Mouse (Mus musculus): Measurements from ENCODE around the gene Apoe.
A peak's percentile ranks its signal among the peaks of the same experiment; 100 is the strongest.

The Apoe gene

DNA sequence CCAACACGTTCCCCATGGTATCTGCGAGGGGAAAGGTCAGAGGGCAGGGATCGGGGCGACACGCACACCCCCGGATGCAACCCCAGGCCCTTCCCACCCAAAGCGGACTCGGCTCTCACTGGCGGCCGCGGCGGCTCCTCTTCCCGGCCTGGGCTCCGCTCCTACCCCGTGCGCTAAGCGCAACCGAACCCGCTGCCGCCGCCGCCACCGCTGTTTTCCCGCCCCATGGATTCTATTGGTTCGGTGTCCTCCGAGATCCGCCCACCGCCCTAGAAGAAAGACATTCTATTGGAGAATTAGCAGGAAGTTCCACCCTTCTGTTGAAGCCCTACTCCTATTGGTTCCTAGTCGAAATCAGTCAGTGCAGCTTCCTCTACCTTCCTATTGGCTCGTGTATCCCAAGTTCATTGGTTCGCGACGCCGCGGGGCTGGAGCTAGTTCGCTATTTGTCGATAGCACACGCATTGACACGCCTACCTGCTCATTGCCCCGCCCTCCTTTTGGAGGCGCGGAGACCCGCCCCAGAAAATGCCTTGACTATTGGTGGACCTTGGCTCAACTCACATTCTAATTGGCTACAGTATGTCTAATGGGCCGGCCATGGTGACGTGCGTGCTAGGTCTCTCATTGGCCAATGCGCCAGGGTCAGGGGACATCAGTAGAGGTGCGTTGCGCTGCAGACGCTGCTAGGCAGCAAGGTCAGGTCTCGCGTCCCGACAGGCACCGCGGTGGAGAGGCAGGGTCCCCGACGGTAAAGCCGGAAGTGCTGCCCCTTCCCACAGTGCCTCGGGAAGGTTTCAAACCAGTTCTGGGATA is 16.5 kb upstream of the Apoe start, which contains the start of gene Tomm40:
TSS of gene Tomm40 (minus strand) at position 200 of the 816 bp plus-strand sequence.
- peak; percentile 99 for DNase-seq

DNA sequence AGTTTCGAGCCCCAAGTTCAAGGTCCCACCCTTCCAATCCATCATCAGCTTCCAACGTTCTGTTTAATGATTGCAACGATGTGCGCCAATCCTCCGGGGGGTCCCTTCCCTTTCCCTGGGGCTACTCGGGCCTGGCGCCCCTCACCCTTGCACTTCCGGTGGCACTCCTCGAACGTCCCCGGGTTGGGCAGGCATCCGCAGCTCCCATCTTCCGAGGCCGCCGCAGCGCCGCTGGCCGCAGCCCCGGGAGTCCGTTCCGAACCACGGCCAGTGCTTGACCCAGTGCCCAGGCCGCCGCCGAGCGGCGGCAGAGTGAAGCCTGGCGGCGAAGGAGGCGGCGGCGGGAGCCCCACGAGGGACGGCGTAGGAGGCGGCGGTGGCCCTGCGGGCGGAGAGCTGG is 15.8 kb upstream of the Apoe start:
- no peak for DNase-seq

DNA sequence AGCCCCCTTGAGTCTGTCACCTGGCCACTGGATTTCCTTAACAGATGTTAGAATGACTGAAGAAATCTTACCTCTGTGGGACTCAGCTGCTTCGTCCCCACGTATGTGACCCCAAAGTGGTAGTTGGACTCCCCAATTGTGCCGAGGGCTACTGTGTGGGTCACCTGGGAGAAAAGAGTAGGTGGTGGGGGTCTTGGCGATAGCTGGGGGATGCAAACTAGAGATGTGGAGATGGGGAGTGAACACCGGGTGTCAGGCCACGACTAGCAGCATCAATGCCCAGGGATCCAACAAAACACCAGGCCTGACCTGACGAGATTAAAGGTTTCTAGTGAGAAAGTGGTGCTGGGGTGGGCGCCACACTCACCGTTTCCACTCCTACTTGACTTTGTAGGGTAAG is 14.6 kb upstream of the Apoe start:
- DNase-seq = no peak

DNA sequence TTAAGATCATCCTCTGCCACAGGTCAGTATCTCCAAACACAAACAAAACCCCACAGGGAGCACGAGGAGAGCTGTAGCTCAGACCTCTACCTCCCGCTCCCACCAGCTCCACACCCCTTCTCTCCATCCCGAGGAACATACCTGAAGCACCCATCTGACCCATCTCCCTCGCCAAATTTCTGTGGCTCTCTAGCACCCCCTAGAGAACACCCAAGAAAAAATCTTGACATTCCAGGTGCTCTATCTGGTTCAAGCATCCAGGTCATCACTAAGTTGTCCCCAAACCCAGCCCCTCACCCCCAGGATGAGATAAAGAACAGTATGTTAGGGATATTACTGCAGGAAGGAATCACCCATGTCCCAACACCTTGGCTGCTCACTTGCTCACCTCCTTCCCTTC is 14.2 kb upstream of the Apoe start:
- no peak for DNase-seq

DNA sequence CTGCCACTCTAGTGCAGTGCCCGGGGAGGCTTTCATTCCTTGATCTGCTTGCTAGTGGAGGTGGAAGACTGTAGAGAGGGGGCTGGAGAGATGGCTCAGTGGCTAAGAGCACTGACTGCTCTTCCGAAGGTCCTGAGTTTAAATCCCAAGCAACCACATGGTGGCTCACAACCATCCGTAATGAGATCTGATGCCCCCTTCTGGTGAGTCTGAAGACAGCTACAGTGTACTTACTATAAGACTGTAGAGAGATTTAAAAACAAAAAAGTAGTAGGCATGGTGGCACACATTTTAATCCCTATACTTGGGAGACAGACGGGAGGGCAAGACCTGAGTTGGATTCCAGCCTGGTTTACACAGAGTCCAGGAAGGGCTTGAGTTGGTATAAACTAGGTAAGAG is 13.4 kb upstream of the Apoe start:
- no peak for DNase-seq

DNA sequence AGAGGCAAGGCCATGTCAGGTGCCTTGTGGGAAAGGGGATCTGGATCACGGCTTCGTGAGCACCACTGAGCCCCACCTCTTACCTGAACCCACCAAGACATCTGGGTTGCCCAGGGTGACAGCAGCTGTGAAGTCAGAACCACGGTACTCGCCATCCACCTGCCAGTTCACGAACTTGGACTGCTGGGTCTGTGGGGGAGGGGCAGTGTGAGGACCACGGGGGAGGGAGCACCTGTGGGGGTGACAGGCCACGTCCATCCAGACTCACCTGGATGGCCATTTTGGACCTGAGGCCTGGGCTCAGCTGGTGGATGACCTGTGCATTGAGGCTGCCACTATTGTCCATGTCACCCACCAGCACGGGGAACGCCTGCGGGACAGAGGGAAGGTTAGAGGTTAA is 11.7 kb upstream of the Apoe start:
- DNase-seq = no peak

DNA sequence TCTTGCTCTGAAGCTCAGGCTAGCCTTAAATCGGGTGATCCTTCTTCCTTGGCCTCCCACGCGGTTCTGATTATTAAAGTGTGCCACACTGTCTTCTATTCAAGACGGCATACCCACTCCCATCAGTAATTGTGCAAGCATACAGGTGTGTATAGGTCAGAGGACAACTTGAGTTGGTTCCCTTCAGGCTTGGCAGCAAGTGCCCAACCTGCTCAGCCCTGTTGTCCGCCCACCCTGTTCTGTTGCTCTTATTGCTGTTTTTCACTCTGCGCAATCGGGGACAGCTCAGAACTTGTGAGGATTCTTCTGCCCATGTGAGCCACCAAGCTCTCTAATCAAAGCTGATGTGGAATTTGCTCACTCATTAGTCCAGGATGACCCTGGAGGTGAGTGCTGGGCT is 6.3 kb upstream of the Apoe start:
- no peak for DNase-seq

DNA sequence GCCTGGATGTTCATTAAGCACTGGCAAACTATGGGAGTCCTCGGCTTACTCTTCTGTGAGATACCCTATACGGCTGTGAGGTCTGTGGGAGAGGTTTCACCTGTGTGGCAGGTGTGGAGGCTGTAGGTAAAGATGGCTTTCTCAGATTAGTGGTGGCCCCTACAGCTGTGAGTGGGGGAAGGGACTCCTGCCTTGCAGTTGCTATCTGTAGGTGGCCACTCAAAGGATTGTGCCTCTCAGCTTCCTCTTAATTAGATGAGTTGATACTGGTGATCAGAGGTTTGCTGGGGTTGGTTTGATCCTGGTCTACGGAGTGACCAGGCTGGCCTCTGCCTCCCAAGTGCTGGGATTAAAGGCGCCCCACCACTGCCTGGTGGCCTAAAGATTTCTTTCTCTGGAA is 5.5 kb upstream of the Apoe start:
- no peak for DNase-seq

DNA sequence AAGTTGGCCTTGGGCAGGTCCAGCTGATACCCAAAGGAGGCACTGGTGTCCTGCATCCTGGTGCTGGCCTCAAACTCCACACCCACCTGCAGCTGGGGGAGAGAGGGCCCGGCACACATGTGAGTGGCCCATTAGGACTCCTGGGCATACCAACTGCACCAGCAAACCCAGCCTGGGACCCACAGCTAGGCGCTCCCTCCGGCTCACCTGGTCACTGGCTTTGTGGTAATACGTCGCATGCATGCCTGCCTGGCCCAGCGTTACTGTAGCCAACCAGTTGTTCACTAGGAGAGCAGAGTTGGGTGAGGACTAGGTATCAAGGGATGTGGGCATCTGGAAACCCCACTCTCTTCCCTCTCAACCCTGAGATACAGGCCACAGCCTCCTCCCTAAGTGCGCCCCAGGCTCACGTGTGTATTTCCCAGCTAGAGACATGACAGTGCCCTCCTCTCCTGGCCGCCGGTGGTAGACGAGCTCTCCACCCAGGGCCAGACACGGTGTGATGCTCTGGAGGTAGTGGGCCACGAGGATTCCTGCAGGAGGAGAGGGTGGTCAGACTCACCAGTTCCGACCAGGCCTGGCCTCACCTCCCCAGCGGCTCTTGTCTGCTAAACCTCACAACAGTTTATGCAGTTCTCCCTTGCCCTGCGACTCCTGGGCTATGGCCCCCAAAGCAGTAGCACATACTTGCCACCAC is 4.0 kb upstream of the Apoe start:
- DNase-seq = no peak

DNA sequence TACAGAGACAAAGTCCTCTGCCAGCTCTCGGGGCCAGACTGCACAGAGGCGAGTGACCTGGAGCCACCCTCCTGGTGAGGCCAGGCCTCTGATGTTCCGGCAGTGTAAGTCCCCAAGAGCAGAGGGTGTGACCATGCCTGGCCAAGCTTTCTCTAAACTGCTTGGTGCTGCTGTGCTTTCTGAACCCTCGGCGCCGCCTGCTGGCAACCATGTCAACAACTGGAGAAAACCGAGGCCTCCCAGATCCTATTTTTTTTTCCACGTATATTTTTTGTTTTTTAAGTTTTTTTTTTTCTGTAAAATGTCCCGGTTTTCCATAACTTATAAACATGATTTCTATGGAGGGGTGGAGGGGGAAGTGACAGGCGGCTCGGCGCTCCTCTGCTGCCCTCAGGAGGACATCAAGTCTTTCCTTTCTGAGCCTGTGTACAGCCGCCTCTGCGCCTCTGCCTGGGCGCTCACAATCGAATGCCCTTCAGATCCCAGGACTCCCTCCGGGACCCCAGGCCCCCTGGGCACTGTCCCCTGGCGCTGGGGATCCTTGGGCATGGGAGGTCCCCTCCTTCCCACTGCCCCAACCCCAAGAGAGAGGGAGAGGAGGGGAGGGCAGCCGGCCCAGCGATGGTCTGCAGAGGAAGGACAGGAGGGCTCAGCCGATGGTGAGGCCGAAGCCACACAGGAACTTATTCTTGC is 2.2 kb upstream of the Apoe start:
- peak; percentile 91 for DNase-seq

DNA sequence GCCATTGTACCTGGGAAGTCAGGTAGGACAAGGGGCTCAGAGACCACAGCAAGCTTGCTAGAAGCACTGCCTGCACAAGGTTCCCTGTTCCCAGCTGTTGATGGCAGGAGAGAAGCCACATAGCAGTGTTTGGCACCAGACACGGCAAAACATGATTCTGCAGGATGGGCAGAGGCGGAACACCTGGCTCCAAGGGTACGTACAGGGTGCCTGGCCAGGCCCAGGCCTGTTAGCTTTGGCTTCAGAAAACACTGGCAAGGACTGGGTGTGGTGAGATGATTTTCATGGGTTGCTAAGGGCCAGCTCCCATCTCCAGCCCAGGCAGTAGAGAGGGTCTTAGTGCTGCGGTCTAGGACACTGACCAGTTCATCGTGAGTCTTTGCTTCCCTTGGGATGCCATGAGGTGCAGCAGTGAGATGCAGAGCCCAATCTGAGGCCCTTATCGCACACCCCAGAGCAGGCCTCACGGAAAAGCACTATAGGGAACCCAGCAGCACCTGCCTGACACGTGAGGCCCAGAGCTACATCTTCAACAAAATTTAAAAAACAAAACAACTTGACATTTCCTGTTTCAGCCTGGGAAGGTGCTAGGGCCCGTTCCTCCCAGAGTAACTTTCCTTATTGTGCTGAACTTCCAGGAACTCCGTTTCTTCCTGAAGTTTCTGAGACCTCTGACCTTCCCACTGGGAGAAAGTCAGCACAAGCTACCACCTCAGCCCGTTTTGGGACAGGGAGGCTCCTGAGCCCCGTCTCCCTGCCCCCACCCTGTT is 1.5 kb upstream of the Apoe start:
- DNase-seq = no peak

DNA sequence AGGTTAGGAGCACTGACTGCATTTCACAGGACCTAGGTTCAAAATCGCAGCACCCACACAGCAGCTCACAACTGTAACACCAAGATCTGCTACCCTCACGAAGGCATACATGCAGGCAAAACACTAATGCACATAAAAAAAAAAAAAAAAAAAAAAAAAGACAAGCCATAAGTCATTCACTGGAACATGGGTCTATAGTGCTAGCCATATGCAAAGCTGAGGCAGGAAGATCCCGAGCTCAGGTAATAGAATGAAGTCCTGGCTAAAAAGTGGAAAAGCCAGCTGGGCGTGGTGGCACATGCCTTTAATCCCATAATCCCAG is 800 bp upstream of the Apoe start:
- no peak for DNase-seq

DNA sequence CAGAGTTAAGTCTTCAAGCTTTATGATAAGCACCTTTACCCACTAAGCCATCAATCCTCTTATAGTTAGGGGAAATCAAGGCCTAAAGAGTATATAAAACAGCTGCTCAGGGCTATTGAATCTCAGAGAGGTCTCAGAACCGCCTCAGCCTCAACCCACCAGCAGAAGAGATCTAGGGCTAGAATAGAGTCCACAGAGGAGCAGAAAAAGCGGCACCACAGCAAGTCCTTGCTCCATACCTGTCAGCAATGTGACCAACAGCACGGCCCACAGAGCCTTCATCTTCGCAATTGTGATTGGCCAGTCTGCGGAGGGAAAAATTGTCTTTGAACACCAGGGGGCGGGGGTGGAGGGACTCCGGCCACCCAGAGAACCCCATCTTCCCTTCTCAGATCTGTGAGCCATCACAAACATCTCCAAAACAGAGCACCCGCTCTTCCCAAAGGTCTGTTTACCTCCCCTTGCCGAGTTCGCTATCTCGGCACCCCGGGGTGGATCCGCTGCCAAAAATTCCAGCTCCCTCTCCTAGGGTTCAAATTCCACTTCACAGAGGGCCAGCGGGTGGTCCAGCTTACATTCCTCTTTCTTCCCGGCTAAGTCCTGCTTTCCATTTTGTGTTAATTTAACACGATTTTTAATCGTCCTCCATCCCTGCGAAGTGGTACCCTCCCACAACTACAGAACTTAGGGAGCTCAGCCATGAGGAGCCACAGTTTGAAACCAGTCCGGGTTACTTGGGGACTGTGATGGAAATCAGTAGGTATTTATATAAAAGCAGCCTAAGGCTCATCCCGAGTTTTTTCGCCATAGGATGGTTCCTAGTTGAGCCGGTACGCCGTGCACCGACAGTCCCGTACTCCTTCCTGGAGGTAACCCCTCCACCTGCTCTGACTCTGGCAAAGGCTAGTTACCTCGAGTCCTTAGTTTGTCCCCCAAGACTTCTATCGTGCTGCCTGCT is 760 bp downstream of the Apoe start:
- peak; percentile 58 for DNase-seq

DNA sequence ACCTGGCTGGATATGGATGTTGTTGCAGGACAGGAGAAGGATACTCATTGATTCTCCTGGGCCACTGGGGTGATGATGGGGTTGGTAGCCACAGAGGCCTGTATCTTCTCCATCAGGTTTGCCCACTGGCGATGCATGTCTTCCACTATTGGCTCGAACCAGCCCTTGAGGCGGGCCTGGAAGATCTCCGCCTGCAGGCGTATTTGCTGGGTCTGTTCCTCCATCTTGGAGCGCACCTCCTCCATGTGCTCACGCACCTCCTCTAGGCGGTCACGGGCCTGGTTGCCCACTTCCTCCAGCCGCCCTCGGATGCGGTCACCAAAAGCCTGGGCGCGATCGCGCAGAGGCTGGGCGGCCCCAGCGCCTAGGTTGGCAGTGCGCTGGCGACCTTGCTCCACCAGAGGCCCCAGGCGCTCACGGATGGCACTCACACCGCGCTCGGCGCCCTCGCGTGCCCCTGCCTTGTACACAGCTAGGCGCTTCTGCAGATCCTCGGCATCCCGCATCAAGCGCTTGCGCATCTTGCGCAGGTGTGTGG is 2.6 kb downstream of the Apoe start:
- no peak for DNase-seq

DNA sequence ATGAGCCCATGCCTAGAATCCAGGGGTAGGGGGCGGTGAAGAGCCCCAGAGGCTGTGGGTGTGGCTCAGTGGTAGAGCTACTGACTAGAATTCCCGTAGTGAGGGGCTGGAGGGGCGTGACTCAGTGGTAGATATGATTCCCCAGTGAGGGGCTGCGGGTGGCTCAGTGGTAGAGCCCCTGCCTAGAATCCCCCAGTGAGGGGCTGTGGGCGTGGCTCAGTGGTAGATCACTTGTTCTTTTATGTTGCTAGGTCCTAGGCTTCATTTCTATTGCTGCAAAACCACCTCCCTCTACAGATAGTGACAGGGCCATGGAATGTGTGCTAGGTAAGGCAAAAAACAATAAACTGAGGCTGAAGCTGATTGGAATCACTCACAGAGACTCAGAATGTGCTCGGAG is 3.1 kb downstream of the Apoe start:
- DNase-seq = no peak

DNA sequence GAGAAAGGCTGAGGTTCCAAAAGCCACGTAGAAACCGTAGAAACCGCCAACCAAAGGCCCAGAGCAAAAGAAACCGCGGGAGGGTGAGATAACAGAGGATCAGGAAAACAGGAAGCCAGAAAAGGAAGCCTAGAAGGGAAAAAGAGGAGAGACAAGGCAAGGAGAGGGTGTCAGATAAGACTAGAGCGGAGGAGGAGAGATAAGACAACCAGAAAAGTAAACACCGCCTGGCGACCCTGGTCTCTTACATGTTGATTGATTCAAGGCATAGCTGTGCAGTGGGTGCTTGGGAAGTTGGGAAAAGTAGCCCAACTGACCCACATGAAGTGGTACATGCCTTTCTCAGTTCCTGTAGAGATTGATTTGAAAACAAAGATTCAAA is 3.8 kb downstream of the Apoe start:
- DNase-seq = no peak

DNA sequence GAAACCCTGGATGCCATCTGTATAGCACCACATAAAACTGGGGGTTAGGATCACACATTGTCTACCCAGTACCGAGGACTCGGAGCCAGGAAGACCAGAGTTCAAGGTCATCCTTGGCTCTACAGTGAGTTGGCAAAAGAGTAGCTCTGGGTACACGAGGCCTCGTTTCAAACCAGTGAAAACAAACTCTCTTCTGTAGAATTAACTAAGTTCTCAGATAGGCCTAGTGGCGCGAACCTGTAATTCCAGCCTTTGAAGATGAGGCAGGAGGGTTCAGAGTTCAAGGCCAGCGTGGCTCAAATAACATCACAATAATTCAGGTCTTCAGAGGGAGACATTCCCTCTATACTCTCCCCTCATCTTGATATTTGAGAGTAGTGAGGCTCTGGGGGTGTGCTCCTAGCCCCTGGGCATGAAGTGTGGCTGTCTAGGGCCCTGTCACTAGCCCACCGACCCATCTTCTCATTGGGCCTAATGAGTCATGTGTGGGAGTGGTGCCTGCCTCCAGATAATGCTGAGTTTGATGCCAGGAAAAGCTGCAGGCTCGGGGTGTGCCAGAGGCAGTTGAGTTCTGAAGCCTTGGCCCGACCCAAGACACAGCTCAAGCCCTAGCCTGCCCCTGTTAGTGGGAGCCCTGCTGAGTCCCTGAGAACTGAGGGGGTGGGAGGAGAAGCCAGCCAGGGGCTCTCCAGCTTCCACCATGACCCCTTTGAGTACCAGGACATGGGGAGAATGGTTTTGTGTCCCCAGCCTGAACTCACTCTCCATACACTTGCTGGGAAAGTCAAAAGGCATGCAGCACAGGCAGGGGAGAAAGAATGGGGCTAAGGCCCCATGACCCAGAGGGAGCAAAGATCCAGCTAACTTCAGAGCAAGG is 4.4 kb downstream of the Apoe start:
- no peak for DNase-seq

DNA sequence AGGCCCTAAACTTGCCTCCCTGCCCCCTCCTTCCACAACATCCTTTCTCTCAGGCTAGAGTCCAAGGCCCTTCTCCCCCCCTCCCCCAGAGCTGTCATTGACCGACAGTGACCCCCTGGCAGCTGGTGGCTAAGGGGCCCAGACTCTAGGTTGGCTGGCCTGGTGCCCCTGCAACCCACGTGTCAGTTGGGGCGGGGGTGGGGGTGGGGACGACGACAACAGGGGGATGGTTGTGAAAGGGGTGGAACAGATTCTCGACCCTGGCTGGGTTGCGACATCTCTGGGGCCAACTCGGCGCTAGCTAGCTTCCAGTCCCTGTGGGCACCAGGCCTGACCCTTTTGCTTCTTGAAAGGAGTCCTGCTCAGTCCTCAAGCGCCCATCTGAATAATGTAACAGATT is 5.6 kb downstream of the Apoe start:
- DNase-seq = peak; percentile 68

DNA sequence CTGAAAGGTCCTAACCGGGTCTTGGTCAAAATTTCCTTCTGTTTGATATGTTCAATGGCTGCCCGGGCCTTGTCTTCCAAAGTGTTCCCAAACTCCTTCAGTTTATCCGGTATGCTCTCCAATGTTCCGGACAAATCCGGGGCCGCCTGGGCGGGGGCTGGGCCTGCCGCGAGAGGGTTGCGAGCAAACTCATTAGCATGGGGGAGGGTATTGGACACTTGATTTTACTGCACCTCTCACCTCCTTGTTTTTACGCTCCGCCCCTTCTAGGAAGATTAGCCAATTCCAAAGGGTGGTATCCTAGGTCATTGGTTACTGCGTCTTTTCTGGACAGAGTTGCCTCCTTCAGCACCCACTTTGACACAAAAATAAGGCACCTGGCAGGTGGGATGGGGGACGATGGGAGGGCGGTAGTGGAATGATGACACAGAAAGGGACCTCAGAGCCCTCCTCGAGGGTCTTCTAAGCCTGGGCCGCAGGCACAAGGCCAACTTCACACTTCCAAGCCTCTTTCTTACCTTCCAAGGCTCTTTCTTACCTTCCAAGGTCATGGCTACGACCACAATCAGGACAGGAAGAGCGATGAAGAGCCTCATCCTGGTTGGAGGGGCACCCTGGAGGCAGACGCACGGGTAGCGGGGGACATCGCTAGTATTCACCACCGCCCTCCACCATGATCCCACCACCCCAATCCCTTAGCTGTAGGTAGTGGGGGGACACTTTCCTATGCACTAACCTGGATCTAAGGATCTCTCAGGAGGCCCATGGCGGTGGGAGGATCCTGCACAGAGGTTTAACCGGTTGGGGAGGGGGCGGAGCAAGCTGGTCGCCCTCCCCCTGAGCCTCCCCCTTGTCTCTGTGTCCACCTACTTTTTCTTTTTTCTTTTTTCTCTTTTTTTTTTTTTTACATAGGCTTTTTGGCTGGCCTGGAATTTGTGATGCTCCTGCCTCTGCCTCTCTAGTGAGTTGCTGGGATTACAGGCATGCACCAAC is 6.8 kb downstream of the Apoe start, which contains the start of gene Apoc1:
TSS of gene Apoc1 (minus strand) at position 788 of the 993 bp plus-strand sequence.
- peak; percentile 56 for DNase-seq

All from kidney, postnatal 10 days (tissue).